Mouse (Mus musculus): ENCODE data around the gene Col25a1.

DNA sequence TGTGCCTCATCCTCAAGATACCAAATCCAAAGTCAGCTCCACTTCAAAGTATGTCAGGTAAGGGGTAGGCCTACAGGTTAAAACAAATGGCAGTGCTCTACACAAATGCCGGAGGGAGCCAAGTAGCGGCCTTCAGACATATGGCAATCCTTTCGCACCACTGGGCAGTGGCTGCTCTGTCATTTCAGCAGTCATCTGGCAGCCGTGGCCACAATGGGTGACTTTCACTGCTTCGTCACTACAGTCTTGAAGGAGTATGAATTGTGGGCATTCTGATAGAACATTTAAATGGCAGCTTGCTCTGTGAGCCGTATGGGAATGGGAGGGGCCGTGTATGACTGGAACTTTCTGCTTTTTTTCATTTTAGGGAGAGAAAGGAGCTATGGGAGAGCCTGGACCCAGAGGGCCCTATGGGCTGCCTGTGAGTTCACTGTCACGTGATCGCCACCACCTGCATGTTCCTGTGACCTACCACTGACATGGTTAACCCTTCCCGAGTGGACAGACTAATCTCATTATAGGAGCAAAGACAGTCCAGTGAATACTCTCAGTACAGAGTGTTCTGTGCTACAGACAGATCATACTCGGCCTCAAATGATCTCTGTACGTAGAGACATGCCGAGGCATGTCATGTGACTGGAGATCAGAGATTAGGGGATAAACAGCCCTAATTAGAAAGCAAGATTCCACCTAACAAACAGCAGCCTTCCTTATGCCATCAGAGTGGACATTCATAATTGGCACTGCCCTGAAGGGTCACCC lies 451.8 kb downstream of the Col25a1 start:
- TF ChIP-seq CTCF (IDR thresholded peaks at IDR 0.05; ENCODE audit: extremely low read depth, insufficient read depth, low read length) = no peak
- TF ChIP-seq POLR2A (IDR thresholded peaks at IDR 0.05; ENCODE audit: extremely low read depth, insufficient read depth, low read length) = no peak
